Mouse (Mus musculus) G1E (cell line): ENCODE data around the gene Ang6.
"Not testable (repeated sequence)": the region's sequence is repeated elsewhere in the genome, so short reads cannot be mapped to it uniquely, and the experiment has no call there.

Experiments
- CTCF ChIP-seq: IDR thresholded peaks from 2 replicates; pipeline ENCODE4 v1.5.1; 2012; ENCODE audit warnings: low read depth, low read length, inconsistent platforms, mixed read lengths
- GATA2 ChIP-seq: IDR thresholded peaks from 2 replicates; pipeline ENCODE4 v1.6.1; 2012; ENCODE audit warnings: low read depth, low read length, inconsistent platforms, borderline replicate concordance

DNA sequence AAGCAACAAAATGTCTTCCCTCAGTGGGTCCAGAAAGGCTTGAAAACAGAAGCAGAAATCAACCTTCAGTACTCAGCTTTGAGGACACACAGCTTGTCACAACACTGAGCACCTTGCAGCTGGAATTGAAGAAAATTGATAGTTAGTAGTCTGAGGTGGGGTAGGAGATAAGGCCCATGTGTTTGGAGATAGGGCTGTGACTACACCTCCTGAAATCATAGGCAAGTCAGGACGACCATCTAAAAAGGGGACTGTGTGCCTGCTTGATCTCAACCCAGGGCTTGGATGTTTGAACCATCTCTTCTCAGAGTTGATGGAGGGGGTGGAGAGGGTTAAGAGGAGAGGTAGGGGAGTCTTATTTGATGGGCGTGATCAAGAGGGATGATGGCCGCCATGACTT is 29.8 kb upstream of the Ang6 start:
- not testable (repeated sequence) for TF ChIP-seq CTCF, GATA2
